Mouse (Mus musculus): ENCODE data around the gene B4galt4. TPM values are rescaled to one million over a fixed set of nuclear protein-coding genes. Genes with fewer than 3 reads are reported as not detected.
"Not testable (repeated sequence)": the region's sequence is repeated elsewhere in the genome, so short reads cannot be mapped to it uniquely, and the experiment has no call there.

Gene B4galt4
- total RNA-seq, 2 experiments from 2014 or later, result 13.1 to 14.9 TPM

GRCm38 (mm10) chr16:38766671-38767070, 24.6 kb downstream of the B4galt4 start:
- DNase-seq (ENCODE audit: low spot score in 2 of 2), result no peak

DNA sequence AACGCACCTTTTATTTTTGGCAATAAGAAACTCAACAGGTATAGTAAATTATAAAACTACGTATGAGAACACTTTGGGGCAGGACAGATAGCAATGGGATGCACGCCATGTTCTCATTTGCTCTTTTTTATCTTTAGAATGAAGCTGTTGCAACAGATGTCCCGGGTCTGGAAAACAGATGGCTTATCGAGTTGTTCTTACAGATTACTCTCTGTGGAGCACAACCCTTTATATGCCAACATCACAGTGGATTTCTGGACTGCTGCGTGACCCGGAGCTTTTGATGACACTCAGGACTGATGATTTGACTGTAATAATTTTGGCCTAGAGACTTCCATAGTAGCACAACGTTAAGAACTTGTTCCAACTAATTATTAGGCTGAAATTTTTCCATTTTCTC, 25.7 kb downstream of the B4galt4 start:
- no peak for DNase-seq (ENCODE audit: low spot score in 2 of 2)

- DNase-seq (ENCODE audit: low spot score in 2 of 2), result no peak
Observed at GRCm38 (mm10) chr16:38768386-38768785, 26.3 kb downstream of the B4galt4 start.

DNA sequence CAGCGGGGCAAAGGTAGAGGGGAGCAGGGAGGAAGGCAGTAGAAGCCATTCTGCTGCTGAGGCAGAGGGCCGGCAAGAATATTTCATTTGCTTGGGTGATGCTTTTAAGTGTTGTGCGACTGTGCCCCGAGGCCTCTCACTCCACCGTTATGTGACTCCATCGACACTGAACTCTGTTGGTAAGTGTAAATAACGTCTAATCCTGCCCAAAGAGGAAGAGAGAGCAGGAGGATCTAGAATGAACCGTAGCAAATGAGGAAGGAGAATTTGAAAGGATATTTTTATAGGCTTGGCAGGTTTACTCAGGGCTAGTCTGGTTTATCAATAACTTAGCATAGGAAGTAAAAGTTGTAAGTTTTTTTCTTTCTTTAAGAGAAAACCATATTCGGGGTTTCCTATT, 27.5 kb downstream of the B4galt4 start:
- no peak for DNase-seq (ENCODE audit: low spot score in 2 of 2)

- DNase-seq (ENCODE audit: low spot score in 2 of 2), result no peak
Observed at GRCm38 (mm10) chr16:38771145-38771544, 29.1 kb downstream of the B4galt4 start.

DNA sequence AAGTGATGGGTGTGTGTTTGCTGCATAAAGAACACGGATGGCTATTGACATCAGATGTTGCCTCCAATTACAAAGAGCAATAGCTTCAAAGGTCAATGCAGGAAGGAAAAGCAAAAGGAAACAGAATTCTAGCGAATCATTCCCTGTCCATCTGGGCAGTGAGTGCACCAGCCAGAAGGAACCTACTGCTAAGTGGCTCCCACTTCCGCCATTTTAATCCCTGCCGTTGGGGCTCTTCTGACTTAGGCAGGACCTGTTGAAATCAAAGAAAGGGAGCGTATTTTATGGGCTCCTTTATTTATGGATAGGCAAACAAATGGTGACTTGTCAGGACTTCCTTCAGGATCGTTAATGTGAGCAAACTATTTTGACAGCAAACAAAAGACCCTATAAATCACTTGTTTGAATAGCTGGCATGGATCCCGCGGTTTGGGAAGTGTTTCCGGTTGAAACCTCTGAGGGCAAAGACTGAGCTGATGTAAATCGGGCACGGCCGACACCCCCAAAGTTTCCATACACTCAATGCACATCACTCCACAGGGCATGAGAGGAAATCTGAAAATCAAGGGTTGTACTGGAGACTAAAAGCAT, 30.9 kb downstream of the B4galt4 start:
- no peak for DNase-seq (ENCODE audit: low spot score in 2 of 2)

DNA sequence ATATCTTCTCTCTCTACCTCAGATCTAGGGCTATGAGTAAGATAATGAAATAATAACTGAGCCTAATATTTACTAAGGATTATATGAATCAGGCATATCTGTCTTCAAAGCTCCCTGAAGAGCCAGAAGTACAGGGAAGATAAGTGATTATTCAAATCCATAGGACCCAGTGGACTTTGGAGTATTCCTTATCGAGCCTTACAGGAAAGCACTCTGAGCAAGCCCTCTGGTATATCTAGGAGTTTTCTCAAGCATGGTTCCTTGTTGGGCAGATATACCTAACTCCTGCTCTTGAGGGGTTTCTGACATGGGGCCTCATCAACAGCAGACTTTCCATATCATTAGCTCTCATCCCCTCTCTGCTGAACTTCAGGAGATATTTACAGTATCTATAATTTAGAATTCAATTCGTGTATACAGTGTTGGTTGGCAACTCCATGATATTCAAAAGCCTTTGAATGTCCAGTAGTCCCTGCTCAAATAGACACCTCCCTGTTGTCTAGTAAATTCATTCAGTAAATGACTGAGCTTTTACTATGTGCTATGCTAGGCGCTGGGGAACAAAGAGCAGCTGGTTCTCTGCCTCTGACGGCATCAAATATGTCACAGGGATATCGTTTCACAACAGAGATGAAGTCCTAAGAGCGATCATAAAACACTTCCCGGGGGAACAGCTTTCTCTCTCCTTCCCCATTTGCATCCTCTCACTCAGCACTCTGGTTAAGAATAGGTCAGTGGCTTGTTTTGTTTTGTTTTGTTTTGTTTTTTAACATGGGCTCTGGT, 33.1 kb downstream of the B4galt4 start:
- DNase-seq (ENCODE audit: low spot score in 2 of 2), result no peak

- DNase-seq (ENCODE audit: low spot score in 2 of 2), result no peak
Observed at GRCm38 (mm10) chr16:38776342-38776741, 34.3 kb downstream of the B4galt4 start.

DNA sequence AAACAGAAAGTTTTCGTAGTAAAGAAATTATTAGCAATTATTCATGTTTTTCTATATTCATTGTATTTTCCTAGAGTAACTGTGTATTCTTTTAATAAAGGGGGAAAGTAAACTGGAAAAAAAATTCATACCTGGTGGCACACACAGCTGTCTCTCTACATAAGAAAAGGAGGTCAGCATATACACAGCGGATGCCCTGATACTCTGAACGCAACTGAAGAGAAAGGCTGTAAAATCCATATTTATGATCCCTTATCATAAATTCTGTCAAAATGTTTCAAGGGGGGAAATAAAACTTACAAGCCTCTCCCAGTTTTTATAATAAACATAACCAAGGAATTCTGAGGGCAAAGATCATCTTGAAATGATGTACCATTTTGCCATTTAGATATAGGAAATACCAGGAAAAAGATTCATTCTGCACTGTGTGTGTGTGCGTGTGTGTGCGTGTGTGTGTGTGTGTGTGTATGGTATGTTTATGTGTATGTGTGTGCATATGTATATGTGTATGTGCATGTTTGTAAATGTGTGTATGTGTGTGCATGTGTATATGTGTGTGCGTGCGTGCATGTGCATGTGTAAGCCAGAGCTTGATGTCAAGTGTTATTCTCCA, 39.0 kb downstream of the B4galt4 start:
- no peak for DNase-seq (ENCODE audit: low spot score in 2 of 2)

DNA sequence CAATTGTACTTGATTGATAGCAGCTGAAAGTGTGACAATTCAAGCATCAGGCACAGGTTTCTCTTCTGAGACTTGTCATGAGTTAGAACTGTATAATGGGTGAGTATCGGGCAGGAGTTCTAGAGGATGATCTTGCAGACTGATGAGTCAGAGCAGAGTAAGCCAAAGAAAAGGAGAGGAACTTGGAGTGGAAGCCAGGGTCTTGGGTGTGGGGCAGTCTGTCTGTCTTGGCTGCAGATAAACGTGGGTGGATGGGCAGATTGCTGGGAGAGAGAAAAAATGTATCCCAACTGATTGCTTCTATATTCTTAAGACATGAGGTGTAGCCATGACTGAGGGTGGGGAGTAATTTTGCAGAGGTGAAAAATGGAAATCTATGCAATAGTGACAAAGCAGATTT, 39.9 kb downstream of the B4galt4 start:
- no peak for DNase-seq (ENCODE audit: low spot score in 2 of 2)

DNA sequence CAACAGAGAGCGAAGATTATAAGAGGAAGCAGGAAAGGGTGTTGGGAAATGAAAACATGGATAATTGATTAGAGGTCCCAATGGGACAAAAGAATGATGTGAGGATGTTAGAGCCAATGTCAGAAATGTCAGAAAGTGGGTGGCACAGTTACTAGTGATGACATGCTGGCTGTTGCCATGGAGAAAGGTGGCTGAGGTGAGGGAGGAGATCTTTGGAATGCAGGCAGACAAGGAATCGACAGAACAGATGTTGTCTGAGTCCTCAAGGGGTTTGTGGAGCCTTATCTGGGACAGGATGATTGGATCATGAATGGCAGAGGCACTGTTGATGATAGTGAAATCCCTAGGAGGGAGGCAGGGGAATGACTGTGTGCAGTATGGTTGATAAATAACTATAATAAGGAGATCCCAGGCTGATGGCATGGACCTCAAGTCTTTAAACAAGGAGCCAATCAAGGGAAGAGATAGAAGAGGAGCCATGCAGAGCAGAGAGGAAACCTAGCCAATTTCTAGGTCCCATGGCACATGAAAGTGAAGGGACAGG, 40.5 kb downstream of the B4galt4 start:
- DNase-seq (ENCODE audit: low spot score in 2 of 2), result no peak

GRCm38 (mm10) chr16:38785301-38785700, 43.2 kb downstream of the B4galt4 start:
- no peak for DNase-seq (ENCODE audit: low spot score in 2 of 2)

DNA sequence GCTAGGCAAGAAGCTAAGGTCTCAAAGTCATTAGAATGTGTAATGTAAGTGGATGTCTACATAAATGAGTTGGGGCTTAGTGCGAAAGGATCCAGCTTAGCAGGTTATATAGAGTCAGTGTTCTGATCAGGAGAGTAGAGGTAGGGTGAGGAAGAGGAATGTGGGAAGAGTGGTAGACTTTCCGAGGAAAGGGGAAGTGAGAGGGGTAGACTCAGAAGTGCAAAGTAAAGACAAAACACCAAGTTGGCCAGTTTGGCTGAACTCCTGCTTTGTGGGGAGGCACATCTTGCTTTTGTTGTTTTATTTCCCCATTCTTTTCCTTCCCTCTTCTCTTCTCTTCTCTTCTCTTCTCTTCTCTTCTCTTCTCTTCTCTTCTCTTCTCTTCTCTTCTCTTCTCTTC, 47.0 kb downstream of the B4galt4 start:
- DNase-seq (ENCODE audit: low spot score in 2 of 2), result no peak

- DNase-seq (ENCODE audit: low spot score in 2 of 2), result no peak
Observed at GRCm38 (mm10) chr16:38789966-38790365, 47.9 kb downstream of the B4galt4 start.

DNA sequence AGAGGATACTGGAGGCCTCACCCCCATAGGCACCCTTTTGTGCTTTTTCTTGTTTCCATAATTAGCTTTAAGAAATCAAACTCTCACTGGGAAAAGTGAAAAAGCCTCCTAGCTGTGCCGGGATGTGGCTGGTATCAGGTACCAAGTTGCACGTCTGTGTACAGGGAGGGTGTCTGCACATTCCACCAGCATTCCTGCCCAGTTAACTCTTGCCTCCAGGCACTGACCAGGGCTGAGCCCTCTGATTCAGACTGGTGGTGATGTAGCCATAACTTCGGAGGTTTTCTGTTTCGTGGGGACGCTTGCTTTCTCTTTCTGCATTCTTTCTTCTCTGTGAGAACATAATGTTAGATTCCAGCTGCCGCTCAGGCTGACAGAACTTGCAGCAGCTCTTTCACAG, 51.1 kb downstream of the B4galt4 start:
- no peak for DNase-seq (ENCODE audit: low spot score in 2 of 2)

DNA sequence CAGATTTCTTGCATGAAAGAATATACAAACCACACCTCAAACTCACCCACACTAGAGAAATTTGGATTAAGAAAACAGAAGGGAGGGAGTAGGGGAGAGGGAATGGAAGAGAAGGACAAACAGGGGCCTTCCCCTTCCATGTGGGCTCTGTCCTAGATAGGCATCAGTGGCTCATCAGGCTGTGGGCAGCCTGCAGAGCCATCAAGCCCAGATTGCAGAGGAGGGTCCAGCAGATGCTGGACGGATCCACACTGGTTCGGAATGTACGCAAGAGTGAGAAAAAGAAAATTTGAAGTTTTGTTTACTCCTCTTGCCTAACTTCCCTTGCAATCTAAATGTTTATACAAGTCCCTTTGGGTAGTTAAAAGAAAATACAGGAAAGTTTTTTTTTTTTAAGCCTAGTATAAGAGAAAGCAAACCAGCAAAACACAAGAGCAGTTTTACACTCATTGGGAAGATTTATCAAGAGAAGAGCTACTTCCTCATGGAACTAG, 56.9 kb downstream of the B4galt4 start:
- DNase-seq (ENCODE audit: low spot score in 2 of 2), result no peak

GRCm38 (mm10) chr16:38800091-38800490, 58.0 kb downstream of the B4galt4 start, which contains the start of gene Upk1b:
Upk1b (minus strand) TSS chr16:38800328.
- DNase-seq (ENCODE audit: low spot score in 2 of 2), result no peak

- DNase-seq (ENCODE audit: low spot score in 2 of 2), result not testable (repeated sequence)
Observed at GRCm38 (mm10) chr16:38807796-38808195, 65.7 kb downstream of the B4galt4 start.

DNA sequence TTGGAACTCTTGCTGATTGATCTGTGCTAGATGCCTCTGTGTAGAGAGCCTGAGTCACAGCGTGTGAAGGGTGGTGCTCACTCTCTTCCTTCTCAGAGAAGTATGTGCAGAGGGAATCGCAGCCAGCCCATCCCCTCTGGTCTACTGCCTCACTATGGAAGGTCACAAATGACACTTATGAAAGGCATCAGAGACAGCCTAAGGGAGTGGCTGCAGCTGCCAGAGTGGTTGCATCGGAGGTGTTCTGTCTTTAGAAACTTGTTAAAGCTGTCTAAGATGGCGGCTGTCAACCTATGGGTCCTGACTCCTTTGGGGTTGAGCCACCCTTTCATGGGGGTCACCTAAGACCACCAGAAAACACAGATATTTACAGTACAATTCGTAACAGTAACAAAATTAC, 68.1 kb downstream of the B4galt4 start:
- no peak for DNase-seq (ENCODE audit: low spot score in 2 of 2)

- peak in 1 of 2 experiments; percentile 37 for DNase-seq (ENCODE audit: low spot score in 2 of 2)
Observed at GRCm38 (mm10) chr16:38812521-38812920, 70.5 kb downstream of the B4galt4 start.

Data from adrenal gland, postnatal 4 days (tissue).